Mouse (Mus musculus) C2C12 (cell line): ENCODE measurements around the gene Hipk2. TPM values are rescaled to one million over a fixed set of nuclear protein-coding genes. Genes with fewer than 3 reads are reported as not detected.

Experiments
- H3K27me3 ChIP-seq: one replicate; pipeline ENCODE4 v1.6.1; 2011; ENCODE audit not compliant: control insufficient read depth, insufficient read depth, insufficient read length
- H3K36me3 ChIP-seq: one replicate; pipeline ENCODE4 v1.6.1; 2011; ENCODE audit not compliant: control insufficient read depth, insufficient read depth
- H3K4me3 ChIP-seq: one replicate; pipeline ENCODE4 v1.5.1; 2011; ENCODE audit warnings: mild to moderate bottlenecking, control low read depth; ENCODE audit not compliant: poor library complexity, insufficient read depth, severe bottlenecking
- H3K79me2 ChIP-seq: one replicate; pipeline ENCODE4 v1.6.1; 2011; ENCODE audit not compliant: control insufficient read depth, insufficient read depth
- H3K79me3 ChIP-seq: one replicate; pipeline ENCODE4 v1.6.1; 2011; ENCODE audit warnings: low read depth, control low read depth
- H3ac ChIP-seq: one replicate; pipeline ENCODE3; 2011; ENCODE audit warnings: low read depth; ENCODE audit not compliant: control insufficient read depth, insufficient read length
- CEBPB ChIP-seq: IDR thresholded peaks from one replicate; pipeline ENCODE4 v1.6.1; 2011; ENCODE audit warnings: low read depth, mild to moderate bottlenecking, control low read depth, moderate library complexity
- CTCF ChIP-seq: IDR thresholded peaks from one replicate; pipeline ENCODE4 v1.5.1; 2011; ENCODE audit not compliant: control insufficient read depth, insufficient read depth, insufficient read length
- FOSL1 ChIP-seq: IDR thresholded peaks from one replicate; pipeline ENCODE4 v1.8.0; 2011; ENCODE audit warnings: mild to moderate bottlenecking, low read length; ENCODE audit not compliant: poor library complexity, insufficient read depth, severe bottlenecking
- MAX ChIP-seq: IDR thresholded peaks from one replicate; pipeline ENCODE4 v1.6.1; 2011; ENCODE audit warnings: mild to moderate bottlenecking, control low read depth
- MYOD1 ChIP-seq: IDR thresholded peaks from one replicate; pipeline ENCODE4 v1.6.1; 2011; ENCODE audit warnings: low read depth; ENCODE audit not compliant: control insufficient read depth, insufficient read length
- MYOG ChIP-seq: IDR thresholded peaks from one replicate; pipeline ENCODE4 v1.6.1; 2011; ENCODE audit not compliant: control insufficient read depth, insufficient read length; ENCODE audit errors: extremely low read depth
- USF1 ChIP-seq: IDR thresholded peaks from one replicate; pipeline ENCODE4 v1.6.1; 2011; ENCODE audit warnings: low read depth, mild to moderate bottlenecking, control low read depth, moderate library complexity
- polyA plus RNA-seq: library from polyadenylated mRNA; unstranded; fragments of >200 nt; fragmentation: generic; extraction: Trizol; gene quantifications from one replicate; pipeline ENCODE4 v1.2.1, GENCODE M21; 2012; ENCODE audit warnings: missing spikeins

Hipk2 gene
- polyA plus RNA-seq, 1 experiment = 13.6 TPM

- no peaks in the 10 kb centered on the region for H3K27me3 ChIP-seq
- TF ChIP-seq MYOD1 (no peak), MYOG (no peak), CTCF (no peak), FOSL1 (no peak), MAX (no peak), CEBPB (no peak), USF1 (no peak)
- no peaks in the 10 kb centered on the region for H3K36me3 ChIP-seq
- H3K79me3 ChIP-seq = no peaks in the 10 kb centered on the region
- H3K79me2 ChIP-seq = peaks cover 6% of the 10 kb centered on the region
- H3ac ChIP-seq = no peak overlapping the region
- H3K4me3 ChIP-seq = no peak overlapping the region
Measured at GRCm38 (mm10) chr6:38756968-38757367, 119.0 kb downstream of the Hipk2 start.

GRCm38 (mm10) chr6:38755961-38756360, 120.0 kb downstream of the Hipk2 start:
- no peak overlapping the region for H3ac ChIP-seq
- H3K27me3 ChIP-seq = no peaks in the 10 kb centered on the region
- H3K36me3 ChIP-seq = no peaks in the 10 kb centered on the region
- H3K4me3 ChIP-seq = no peak overlapping the region
- H3K79me3 ChIP-seq = no peaks in the 10 kb centered on the region
- no peak for TF ChIP-seq USF1
- TF ChIP-seq CTCF = no peak
- TF ChIP-seq MAX = no peak
- H3K79me2 ChIP-seq = peaks cover 6% of the 10 kb centered on the region

- Histone ChIP-seq H3K36me3 (no peaks in the 10 kb centered on the region), H3K27me3 (no peaks in the 10 kb centered on the region), H3ac (no peak overlapping the region), H3K4me3 (no peak overlapping the region), H3K79me3 (peaks cover under 1% of the 10 kb centered on the region), H3K79me2 (peaks cover 6% of the 10 kb centered on the region)
- no peak for TF ChIP-seq CEBPB
- no peak for TF ChIP-seq MAX
- TF ChIP-seq MYOD1 = no peak
- no peak for TF ChIP-seq FOSL1
- no peak for TF ChIP-seq CTCF
- TF ChIP-seq MYOG = no peak
- TF ChIP-seq USF1 = no peak
Measured at GRCm38 (mm10) chr6:38755188-38755587, 120.8 kb downstream of the Hipk2 start.

- Histone ChIP-seq H3K27me3 (no peaks in the 10 kb centered on the region), H3ac (no peak overlapping the region), H3K79me2 (peaks cover 6% of the 10 kb centered on the region), H3K4me3 (no peak overlapping the region), H3K79me3 (peaks cover 2% of the 10 kb centered on the region), H3K36me3 (no peaks in the 10 kb centered on the region)
- no peak for TF ChIP-seq CTCF
- no peak for TF ChIP-seq MYOD1
- TF ChIP-seq MAX = no peak
- TF ChIP-seq MYOG = no peak
- TF ChIP-seq USF1 = no peak
- TF ChIP-seq FOSL1 = no peak
- TF ChIP-seq CEBPB = no peak
Measured at GRCm38 (mm10) chr6:38753729-38754128, 122.2 kb downstream of the Hipk2 start.

GRCm38 (mm10) chr6:38753025-38753424, 122.9 kb downstream of the Hipk2 start:
- no peak overlapping the region for H3ac ChIP-seq
- no peak overlapping the region for H3K4me3 ChIP-seq
- peaks cover 6% of the 10 kb centered on the region for H3K79me2 ChIP-seq
- no peaks in the 10 kb centered on the region for H3K27me3 ChIP-seq
- no peaks in the 10 kb centered on the region for H3K36me3 ChIP-seq
- TF ChIP-seq USF1 = no peak
- no peak for TF ChIP-seq MYOD1
- TF ChIP-seq CEBPB = no peak
- no peak for TF ChIP-seq MYOG
- TF ChIP-seq MAX = no peak
- no peak for TF ChIP-seq FOSL1
- TF ChIP-seq CTCF = no peak
- H3K79me3 ChIP-seq = peaks cover 2% of the 10 kb centered on the region

- Histone ChIP-seq H3K4me3 (no peak overlapping the region), H3K79me3 (peaks cover 2% of the 10 kb centered on the region), H3K36me3 (no peaks in the 10 kb centered on the region), H3ac (no peak overlapping the region), H3K79me2 (peaks cover 6% of the 10 kb centered on the region), H3K27me3 (no peaks in the 10 kb centered on the region)
- TF ChIP-seq CTCF (no peak), CEBPB (no peak), USF1 (no peak)
Measured at GRCm38 (mm10) chr6:38752495-38752894, 123.5 kb downstream of the Hipk2 start.
